Mouse (Mus musculus) heart, embryonic 15.5 days (tissue): ENCODE measurements around the gene St6gal2. TPM values are rescaled to one million over a fixed set of nuclear protein-coding genes. Genes with fewer than 3 reads are reported as not detected.

Experiments
- ATAC-seq: fragments of 200-750 bp; cut with Nextera tagmentation; replicated peaks from 2 replicates; pipeline ENCODE4 v1.8.0; 2017; ENCODE audit warnings: low read depth, moderate TSS enrichment; ENCODE audit not compliant: insufficient number of reproducible peaks, insufficient read depth, low FRiP score
- H3K27ac ChIP-seq: fragments of 300-500 bp; sonication (generic); 2 replicates; pipeline ENCODE4 v1.5.1; 2015; ENCODE audit warnings: mild to moderate bottlenecking, inconsistent platforms
- H3K27me3 ChIP-seq: fragments of 300-500 bp; sonication (generic); 2 replicates; pipeline ENCODE4 v1.6.1; 2015; ENCODE audit warnings: inconsistent platforms
- H3K36me3 ChIP-seq: fragments of 300-500 bp; sonication (generic); 2 replicates; pipeline ENCODE4 v1.6.1; 2015; ENCODE audit warnings: mild to moderate bottlenecking, inconsistent platforms
- H3K4me1 ChIP-seq: fragments of 300-500 bp; sonication (generic); replicated peaks from 2 replicates; pipeline ENCODE4 v1.6.1; 2015; ENCODE audit warnings: inconsistent platforms
- H3K4me2 ChIP-seq: fragments of 300-500 bp; sonication (generic); 2 replicates; pipeline ENCODE4 v1.6.1; 2015; ENCODE audit warnings: inconsistent platforms, mild to moderate bottlenecking, moderate library complexity
- H3K4me3 ChIP-seq: fragments of 300-500 bp; sonication (generic); 2 replicates; pipeline ENCODE4 v1.5.1; 2015; ENCODE audit warnings: mild to moderate bottlenecking, inconsistent platforms
- H3K9ac ChIP-seq: fragments of 300-500 bp; sonication (generic); 2 replicates; pipeline ENCODE4 v1.6.1; 2015; ENCODE audit warnings: mild to moderate bottlenecking, inconsistent platforms
- H3K9me3 ChIP-seq: fragments of 300-500 bp; sonication (generic); replicated peaks from 2 replicates; pipeline ENCODE4 v1.6.1; 2016; ENCODE audit warnings: inconsistent platforms
- WGBS: fragments of 180-500 bp; shearing (Covaris S2); methylation state at CpG from one replicate; pipeline ENCODE4 v1.1.7; 2015; ENCODE audit warnings: mixed read lengths; 5-methylcytosine and 5-hydroxymethylcytosine counted together
- polyA plus RNA-seq: library from polyadenylated mRNA; unstranded; fragments of >200 nt; fragmentation: Nextera tagmentation; extraction: Ambion mirVana; gene quantifications from 2 replicates; pipeline ENCODE4 v1.2.1, GENCODE M21; 2015

St6gal2 gene
- polyA plus RNA-seq = 0.05 and 0.93 TPM in 2 replicates

DNA sequence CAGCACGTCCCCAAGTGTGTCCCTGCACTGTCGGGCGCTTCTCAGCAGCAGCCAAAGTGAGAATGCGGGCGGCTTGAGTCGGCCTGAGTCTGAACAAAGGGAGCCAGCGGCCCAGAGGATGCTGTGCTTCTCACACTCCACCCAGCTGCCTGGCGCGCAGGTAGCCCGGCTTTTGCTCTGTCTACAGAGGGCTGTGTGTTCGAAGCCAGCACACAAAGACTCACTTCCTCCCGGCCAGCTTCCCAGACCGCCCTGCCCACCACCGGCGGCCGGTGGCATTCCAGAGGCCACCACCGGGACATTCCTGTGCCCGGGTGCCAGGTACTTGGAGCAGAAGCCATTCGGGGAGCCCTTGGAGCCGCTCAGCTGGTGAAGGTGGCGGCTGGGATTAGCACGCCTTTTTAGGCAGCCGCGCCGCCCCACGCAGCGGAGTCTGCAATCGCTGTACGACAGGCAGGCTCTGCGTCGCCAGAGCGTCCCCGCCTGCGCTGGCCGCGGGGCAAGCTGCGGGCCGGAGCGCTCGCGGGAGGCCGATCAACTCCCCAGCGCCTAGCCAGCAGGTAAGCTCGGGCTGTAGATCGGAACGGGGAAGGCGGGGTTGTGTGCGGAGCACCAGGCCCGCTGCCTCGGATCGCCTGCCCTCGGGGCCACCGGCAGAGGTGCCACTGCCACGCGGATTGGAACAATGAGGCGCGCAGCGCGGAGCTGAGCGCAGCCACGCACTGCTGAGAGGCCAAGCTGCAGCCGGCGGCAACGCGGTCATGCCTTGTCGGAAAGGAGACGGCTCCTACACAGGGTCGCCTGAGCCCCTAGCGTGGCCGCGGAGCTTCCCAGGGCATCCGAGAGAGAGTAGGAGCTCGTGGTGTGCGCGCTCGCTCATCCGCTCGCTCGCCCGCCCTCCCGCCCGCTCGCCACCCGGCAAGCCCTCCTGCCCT lies at the start of gene St6gal2:
Gene St6gal2, plus strand, starts transcription at position 133 of the 935 bp plus-strand sequence.
- Histone ChIP-seq H3K4me3 (peak within 1 kb of the TSS; percentile 54), H3K27ac (no peak within 1 kb of the TSS), H3K36me3 (no peaks in the 10 kb centered on the region), H3K27me3 (peaks cover 47% of the 10 kb centered on the region), H3K4me1 (peaks cover 13% of the 10 kb centered on the region), H3K9me3 (no peaks in the 10 kb centered on the region), H3K4me2 (peak within 1 kb of the TSS; percentile 93), H3K9ac (peak within 1 kb of the TSS; percentile 31; the same call in 1 of the 2 replicates)
- WGBS = under 1% methylated on average over 83 of the region's 84 CpGs
- peak; percentile 39; the same call in 1 of the 2 replicates for ATAC-seq

DNA sequence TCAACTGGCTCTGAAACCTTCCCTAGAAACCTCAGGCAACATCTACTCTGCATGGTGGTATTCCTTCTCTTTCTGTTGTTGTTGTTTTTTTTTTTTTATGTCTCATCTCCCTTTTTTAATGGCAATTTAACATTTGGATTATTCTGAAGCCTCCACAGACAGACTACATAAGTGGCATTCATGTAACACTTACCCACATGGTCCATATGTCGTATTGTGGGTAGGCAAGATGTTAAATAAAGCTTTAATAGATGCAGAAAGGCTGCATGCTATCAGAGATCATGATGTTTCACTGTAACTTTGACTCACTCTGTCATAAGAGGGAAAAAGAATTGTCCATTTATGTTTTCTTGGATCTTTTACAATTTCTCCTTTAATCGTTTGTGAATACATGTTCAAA lies 39.1 kb upstream of the St6gal2 start:
- H3K27me3 ChIP-seq = no peaks in the 10 kb centered on the region
- no peak overlapping the region for H3K4me2 ChIP-seq
- no peak overlapping the region for H3K9ac ChIP-seq
- H3K27ac ChIP-seq = no peak overlapping the region
- H3K9me3 ChIP-seq = no peaks in the 10 kb centered on the region
- no peak overlapping the region for H3K4me3 ChIP-seq
- H3K36me3 ChIP-seq = no peaks in the 10 kb centered on the region
- H3K4me1 ChIP-seq = no peaks in the 10 kb centered on the region
- no peak for ATAC-seq
- 78% methylated on average over 2 of the region's 2 CpGs for WGBS

- no peak for ATAC-seq
- H3K4me3 ChIP-seq = no peak overlapping the region
- no peaks in the 10 kb centered on the region for H3K27me3 ChIP-seq
- no peak overlapping the region for H3K4me2 ChIP-seq
- no peaks in the 10 kb centered on the region for H3K36me3 ChIP-seq
- 60% methylated on average over 2 of the region's 2 CpGs for WGBS
- no peaks in the 10 kb centered on the region for H3K4me1 ChIP-seq
- no peaks in the 10 kb centered on the region for H3K9me3 ChIP-seq
- H3K27ac ChIP-seq = no peak overlapping the region
- H3K9ac ChIP-seq = no peak overlapping the region
Observed at GRCm38 (mm10) chr17:55416519-55416918, 28.7 kb upstream of the St6gal2 start.

DNA sequence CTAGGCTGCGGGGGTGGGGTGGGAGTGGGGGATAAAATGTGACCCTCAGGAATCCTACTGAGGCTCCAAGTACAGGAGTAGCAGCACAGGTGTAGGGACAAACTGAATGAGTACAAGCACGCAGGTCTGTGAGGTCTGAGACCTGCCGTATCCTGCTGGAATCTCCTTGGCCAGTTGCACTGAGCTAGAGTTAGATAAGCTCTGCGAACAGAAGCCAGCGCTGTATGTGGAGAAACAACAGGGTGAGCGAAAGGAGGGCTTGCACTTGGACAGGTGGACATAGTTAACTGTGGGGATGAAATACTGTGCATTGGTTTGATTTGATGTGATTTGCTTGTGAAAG lies 974 bp downstream of the St6gal2 start:
- peak overlapping the region; percentile 54 for H3K4me3 ChIP-seq
- 0 out of 2 replicates have a peak, but pooled peaks have one; percentile 18 for ATAC-seq

DNA sequence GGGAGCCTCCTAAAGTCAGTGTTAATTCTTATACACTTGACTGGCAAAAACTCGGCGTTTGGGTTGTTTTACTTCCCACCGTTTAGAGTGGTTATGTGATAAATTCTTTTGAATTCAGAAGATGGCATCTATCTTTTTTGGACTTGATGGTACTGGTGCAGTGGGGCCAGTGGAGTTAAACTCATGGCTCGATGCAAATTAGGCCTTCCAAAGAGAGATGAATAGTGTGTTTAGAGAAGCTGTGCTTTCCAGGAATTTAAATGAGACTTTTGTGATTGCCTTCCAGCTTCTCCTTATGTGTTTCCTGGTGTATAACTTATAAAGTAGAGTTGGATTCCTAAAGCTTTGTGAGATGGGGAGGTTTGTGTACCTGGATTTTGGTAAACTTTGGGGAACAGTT lies 1.5 kb downstream of the St6gal2 start:
- WGBS = 40% methylated on average over 4 of the region's 4 CpGs
- Histone ChIP-seq H3K9ac (no peak overlapping the region), H3K36me3 (no peaks in the 10 kb centered on the region), H3K4me1 (peaks cover 13% of the 10 kb centered on the region), H3K4me3 (no peak overlapping the region), H3K27me3 (peaks cover 47% of the 10 kb centered on the region), H3K4me2 (peak overlapping the region; percentile 93; the same call in 1 of the 2 replicates), H3K27ac (no peak overlapping the region), H3K9me3 (no peaks in the 10 kb centered on the region)
- ATAC-seq = no peak

More for the DNA sequence above, 974 bp downstream of the St6gal2 start:
- Histone ChIP-seq H3K4me1 (peaks cover 13% of the 10 kb centered on the region), H3K9ac (peak overlapping the region; percentile 31; the same call in 1 of the 2 replicates), H3K27ac (no peak overlapping the region), H3K9me3 (no peaks in the 10 kb centered on the region), H3K36me3 (no peaks in the 10 kb centered on the region), H3K27me3 (peaks cover 47% of the 10 kb centered on the region), H3K4me2 (peak overlapping the region; percentile 93)
- 2% methylated on average over 6 of the region's 6 CpGs for WGBS

- Histone ChIP-seq H3K4me1 (peaks cover 3% of the 10 kb centered on the region), H3K36me3 (no peaks in the 10 kb centered on the region), H3K27ac (no peak overlapping the region), H3K9me3 (no peaks in the 10 kb centered on the region), H3K9ac (no peak overlapping the region), H3K4me3 (no peak overlapping the region), H3K27me3 (peaks cover 20% of the 10 kb centered on the region), H3K4me2 (no peak overlapping the region)
- ATAC-seq = no peak
- 56% methylated on average over 2 of the region's 2 CpGs for WGBS
Observed at GRCm38 (mm10) chr17:55450943-55451342, 5.8 kb downstream of the St6gal2 start.

DNA sequence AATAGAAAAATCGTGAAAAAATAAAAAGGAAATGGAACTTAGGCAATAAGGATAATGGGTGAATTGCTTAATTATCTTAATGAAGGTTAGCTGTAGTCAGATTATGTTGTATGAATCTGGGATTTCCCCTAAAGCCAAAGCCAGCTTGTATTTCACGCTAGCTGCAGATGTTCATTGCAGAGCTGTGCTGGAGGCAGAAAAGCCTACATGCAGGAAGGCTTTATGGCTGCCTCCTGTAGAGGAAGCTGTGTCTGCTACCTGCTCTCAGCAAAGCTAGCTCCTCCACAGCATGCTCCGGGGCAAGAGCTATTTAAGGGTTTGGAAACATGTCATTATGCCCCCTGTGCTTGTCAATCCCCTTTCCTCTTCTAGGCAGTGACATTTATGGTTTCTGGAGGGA lies 9.3 kb downstream of the St6gal2 start:
- no peak overlapping the region for H3K4me3 ChIP-seq
- H3K4me1 ChIP-seq = no peaks in the 10 kb centered on the region
- H3K27ac ChIP-seq = no peak overlapping the region
- no peak overlapping the region for H3K9ac ChIP-seq
- H3K9me3 ChIP-seq = no peaks in the 10 kb centered on the region
- 49% methylated on average over 3 of the region's 3 CpGs for WGBS
- H3K4me2 ChIP-seq = no peak overlapping the region
- H3K36me3 ChIP-seq = no peaks in the 10 kb centered on the region
- H3K27me3 ChIP-seq = no peaks in the 10 kb centered on the region
- no peak for ATAC-seq

- Histone ChIP-seq H3K4me3 (no peak overlapping the region), H3K9me3 (no peaks in the 10 kb centered on the region), H3K27me3 (no peaks in the 10 kb centered on the region), H3K27ac (no peak overlapping the region), H3K9ac (no peak overlapping the region), H3K36me3 (no peaks in the 10 kb centered on the region), H3K4me1 (no peaks in the 10 kb centered on the region), H3K4me2 (no peak overlapping the region)
- ATAC-seq = no peak
- WGBS = 65% methylated on average over 1 of the region's 1 CpGs
Observed at GRCm38 (mm10) chr17:55460187-55460586, 15.0 kb downstream of the St6gal2 start.

DNA sequence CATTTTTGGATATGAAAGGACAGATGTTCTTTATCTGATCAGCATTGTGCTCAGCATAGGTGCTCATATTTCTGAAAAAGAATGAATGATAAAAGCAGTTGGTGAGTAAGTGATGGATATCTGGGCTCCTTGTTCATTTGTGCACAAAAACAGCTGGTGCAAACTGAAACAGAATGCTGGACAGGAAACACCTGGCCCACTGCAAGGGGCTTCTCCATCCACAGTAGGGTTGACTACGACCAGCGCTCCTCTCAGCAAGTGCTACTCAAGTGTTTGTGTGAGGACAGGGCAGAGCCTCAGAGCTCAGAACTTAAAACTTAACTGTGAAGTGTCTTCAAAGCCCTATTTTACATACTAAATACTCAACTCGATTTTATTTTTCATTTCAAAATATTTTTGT lies 22.4 kb downstream of the St6gal2 start:
- no peaks in the 10 kb centered on the region for H3K4me1 ChIP-seq
- ATAC-seq = no peak
- H3K36me3 ChIP-seq = no peaks in the 10 kb centered on the region
- H3K4me3 ChIP-seq = no peak overlapping the region
- no peaks in the 10 kb centered on the region for H3K9me3 ChIP-seq
- no peak overlapping the region for H3K27ac ChIP-seq
- H3K27me3 ChIP-seq = no peaks in the 10 kb centered on the region
- H3K9ac ChIP-seq = no peak overlapping the region
- H3K4me2 ChIP-seq = no peak overlapping the region
- 49% methylated on average over 3 of the region's 3 CpGs for WGBS

GRCm38 (mm10) chr17:55468963-55469362 lies 23.8 kb downstream of the St6gal2 start:
- H3K9ac ChIP-seq = no peak overlapping the region

DNA sequence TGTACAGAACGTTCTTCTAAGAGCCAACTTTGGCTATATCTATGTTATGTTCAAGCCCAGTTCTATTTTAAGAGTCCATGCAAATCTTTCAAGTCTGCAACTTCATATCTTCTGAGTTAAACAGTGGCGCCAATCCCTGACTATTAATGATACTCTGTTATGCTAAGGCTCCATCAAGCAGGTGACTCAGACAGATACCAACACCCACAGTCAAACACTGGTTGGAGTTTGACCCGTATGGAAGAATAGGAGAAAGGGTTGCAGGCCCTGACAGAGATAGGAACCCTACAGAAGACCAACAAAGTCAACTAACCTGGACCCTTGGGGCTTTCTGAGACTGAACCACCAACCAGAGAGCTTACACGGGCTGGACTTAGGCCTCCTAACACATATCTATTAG lies 30.8 kb downstream of the St6gal2 start:
- Histone ChIP-seq H3K27ac (no peak overlapping the region), H3K4me1 (no peaks in the 10 kb centered on the region), H3K4me2 (no peak overlapping the region), H3K9ac (no peak overlapping the region), H3K9me3 (no peaks in the 10 kb centered on the region), H3K4me3 (no peak overlapping the region), H3K36me3 (no peaks in the 10 kb centered on the region), H3K27me3 (no peaks in the 10 kb centered on the region)
- WGBS = 61% methylated on average over 4 of the region's 4 CpGs
- ATAC-seq = no peak

More at GRCm38 (mm10) chr17:55468963-55469362, 23.8 kb downstream of the St6gal2 start:
- no peak for ATAC-seq
- H3K27ac ChIP-seq = no peak overlapping the region
- no peaks in the 10 kb centered on the region for H3K4me1 ChIP-seq
- H3K36me3 ChIP-seq = no peaks in the 10 kb centered on the region
- H3K27me3 ChIP-seq = no peaks in the 10 kb centered on the region
- no peak overlapping the region for H3K4me3 ChIP-seq
- no peaks in the 10 kb centered on the region for H3K9me3 ChIP-seq
- H3K4me2 ChIP-seq = no peak overlapping the region

GRCm38 (mm10) chr17:55477361-55477760 lies 32.2 kb downstream of the St6gal2 start:
- Histone ChIP-seq H3K9ac (no peak overlapping the region), H3K4me2 (no peak overlapping the region), H3K4me3 (no peak overlapping the region), H3K27ac (no peak overlapping the region), H3K36me3 (no peaks in the 10 kb centered on the region), H3K27me3 (no peaks in the 10 kb centered on the region), H3K4me1 (no peaks in the 10 kb centered on the region), H3K9me3 (no peaks in the 10 kb centered on the region)
- ATAC-seq = no peak
